Mouse (Mus musculus): ENCODE results near the gene Rbm6. TPM values are rescaled to one million over a fixed set of nuclear protein-coding genes. Genes with fewer than 3 reads are reported as not detected.

Gene Rbm6
- polyA plus RNA-seq, 1 experiment from 2014 or later = 140 TPM

DNA sequence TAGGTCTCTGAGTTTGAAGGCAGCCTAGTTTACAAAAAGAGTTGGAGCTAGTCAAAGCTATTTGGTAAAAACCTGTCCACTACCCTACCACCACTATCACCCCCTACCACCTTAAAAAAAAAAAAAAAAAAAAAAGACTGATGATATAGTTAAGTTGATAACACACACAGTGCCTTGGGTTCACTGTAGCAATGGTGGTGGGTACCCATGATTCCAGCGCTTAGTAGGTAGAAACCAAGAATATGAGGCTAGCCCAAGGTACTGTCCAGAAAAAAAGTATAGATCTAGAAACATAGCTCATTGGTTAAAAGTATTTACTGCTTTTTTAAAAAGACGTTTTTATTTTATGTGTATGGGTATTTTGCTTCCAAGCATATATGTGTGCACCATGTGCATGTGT, 30.3 kb downstream of the Rbm6 start:
- Histone ChIP-seq H3K27me3 (replicated peaks; ENCODE audit: control insufficient read depth, insufficient read depth, low read length) (no peaks in the 10 kb centered on the region), H3K4me3 (replicated peaks; ENCODE audit: low read length) (no peak overlapping the region), H3K36me3 (ENCODE audit: control insufficient read depth, insufficient read depth) (peaks cover 10% of the 10 kb centered on the region), H3K9ac (replicated peaks; ENCODE audit: low read depth, low read length) (no peak overlapping the region), H3K9me3 (ENCODE audit: control insufficient read depth, low read length) (no peaks in the 10 kb centered on the region), H3K4me2 (ENCODE audit: low read length) (no peak overlapping the region), H3K27ac (ENCODE audit: low read length) (no peak overlapping the region), H3K4me1 (replicated peaks; ENCODE audit: control insufficient read depth, insufficient read depth, low read length) (no peaks in the 10 kb centered on the region)
- no peak for ATAC-seq
- 94% methylated on average over 2 of the region's 2 CpGs for WGBS

GRCm38 (mm10) chr9:107838869-107839268, 34.2 kb downstream of the Rbm6 start:
- no peaks in the 10 kb centered on the region for H3K4me1 ChIP-seq (replicated peaks; ENCODE audit: control insufficient read depth, insufficient read depth, low read length)
- no peaks in the 10 kb centered on the region for H3K36me3 ChIP-seq (ENCODE audit: control insufficient read depth, insufficient read depth)
- no peak overlapping the region for H3K4me3 ChIP-seq (replicated peaks; ENCODE audit: low read length)
- no peaks in the 10 kb centered on the region for H3K27me3 ChIP-seq (replicated peaks; ENCODE audit: control insufficient read depth, insufficient read depth, low read length)
- WGBS = 91% methylated on average over 1 of the region's 1 CpGs
- H3K9me3 ChIP-seq (ENCODE audit: control insufficient read depth, low read length) = no peaks in the 10 kb centered on the region
- H3K9ac ChIP-seq (replicated peaks; ENCODE audit: low read depth, low read length) = no peak overlapping the region
- no peak overlapping the region for H3K27ac ChIP-seq (ENCODE audit: low read length)
- no peak for ATAC-seq
- no peak overlapping the region for H3K4me2 ChIP-seq (ENCODE audit: low read length)

GRCm38 (mm10) chr9:107833826-107834225, 39.2 kb downstream of the Rbm6 start:
- no peak for ATAC-seq
- Histone ChIP-seq H3K4me3 (replicated peaks; ENCODE audit: low read length) (no peak overlapping the region), H3K27me3 (replicated peaks; ENCODE audit: control insufficient read depth, insufficient read depth, low read length) (no peaks in the 10 kb centered on the region), H3K9ac (replicated peaks; ENCODE audit: low read depth, low read length) (no peak overlapping the region), H3K27ac (ENCODE audit: low read length) (no peak overlapping the region), H3K4me2 (ENCODE audit: low read length) (no peak overlapping the region), H3K9me3 (ENCODE audit: control insufficient read depth, low read length) (no peaks in the 10 kb centered on the region), H3K36me3 (ENCODE audit: control insufficient read depth, insufficient read depth) (peaks cover 5% of the 10 kb centered on the region), H3K4me1 (replicated peaks; ENCODE audit: control insufficient read depth, insufficient read depth, low read length) (no peaks in the 10 kb centered on the region)
- 85% methylated on average over 3 of the region's 3 CpGs for WGBS

DNA sequence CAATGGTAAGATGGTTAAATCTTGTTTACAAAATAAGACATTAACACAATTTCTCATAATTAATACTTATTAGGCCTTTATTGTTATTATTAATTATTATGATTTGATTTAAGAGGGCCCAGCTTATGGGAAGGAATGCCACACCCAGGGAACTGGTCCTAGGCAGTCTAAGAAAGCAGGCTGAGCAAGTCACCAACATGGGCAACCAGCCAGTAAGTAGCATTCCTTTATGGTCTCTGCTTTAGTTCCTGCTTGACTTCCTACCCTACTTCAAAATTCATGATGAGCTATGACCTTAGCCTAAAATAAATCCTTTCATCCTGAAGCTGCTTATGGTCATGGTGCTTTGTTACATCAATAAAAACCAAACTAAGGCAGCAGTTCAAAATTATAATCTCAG, 41.3 kb downstream of the Rbm6 start:
- no peaks in the 10 kb centered on the region for H3K27me3 ChIP-seq (replicated peaks; ENCODE audit: control insufficient read depth, insufficient read depth, low read length)
- peaks cover 5% of the 10 kb centered on the region for H3K36me3 ChIP-seq (ENCODE audit: control insufficient read depth, insufficient read depth)

DNA sequence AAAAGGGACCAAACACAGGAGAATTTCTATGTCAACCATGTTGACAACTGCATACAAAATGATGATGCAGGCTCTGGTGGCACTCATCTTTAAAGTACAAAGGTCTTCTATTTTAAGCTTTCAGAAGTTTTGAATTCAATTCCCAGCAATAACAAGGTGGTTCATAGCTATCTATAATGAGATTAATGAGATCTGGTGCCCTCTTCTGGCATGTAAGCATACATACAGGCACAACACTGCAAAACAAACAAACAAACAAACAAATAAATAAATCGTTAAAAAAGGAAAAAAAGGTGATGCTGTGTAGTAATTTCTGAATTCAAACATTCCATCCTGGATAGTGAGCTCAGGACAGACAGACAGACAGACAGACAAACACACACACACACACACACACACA, 60.9 kb downstream of the Rbm6 start:
- Histone ChIP-seq H3K4me2 (ENCODE audit: low read length) (no peak overlapping the region), H3K27me3 (replicated peaks; ENCODE audit: control insufficient read depth, insufficient read depth, low read length) (no peaks in the 10 kb centered on the region), H3K27ac (ENCODE audit: low read length) (no peak overlapping the region), H3K9me3 (ENCODE audit: control insufficient read depth, low read length) (no peaks in the 10 kb centered on the region), H3K36me3 (ENCODE audit: control insufficient read depth, insufficient read depth) (peaks cover 8% of the 10 kb centered on the region; the same call in 1 of the 2 replicates), H3K9ac (replicated peaks; ENCODE audit: low read depth, low read length) (no peak overlapping the region), H3K4me1 (replicated peaks; ENCODE audit: control insufficient read depth, insufficient read depth, low read length) (no peaks in the 10 kb centered on the region), H3K4me3 (replicated peaks; ENCODE audit: low read length) (no peak overlapping the region)
- ATAC-seq = no peak
- 92% methylated on average over 1 of the region's 1 CpGs for WGBS

More for the DNA sequence above, 41.3 kb downstream of the Rbm6 start:
- Histone ChIP-seq H3K4me1 (replicated peaks; ENCODE audit: control insufficient read depth, insufficient read depth, low read length) (no peaks in the 10 kb centered on the region), H3K9me3 (ENCODE audit: control insufficient read depth, low read length) (no peaks in the 10 kb centered on the region), H3K9ac (replicated peaks; ENCODE audit: low read depth, low read length) (no peak overlapping the region), H3K4me3 (replicated peaks; ENCODE audit: low read length) (no peak overlapping the region), H3K27ac (ENCODE audit: low read length) (no peak overlapping the region), H3K4me2 (ENCODE audit: low read length) (no peak overlapping the region)
- ATAC-seq = no peak

DNA sequence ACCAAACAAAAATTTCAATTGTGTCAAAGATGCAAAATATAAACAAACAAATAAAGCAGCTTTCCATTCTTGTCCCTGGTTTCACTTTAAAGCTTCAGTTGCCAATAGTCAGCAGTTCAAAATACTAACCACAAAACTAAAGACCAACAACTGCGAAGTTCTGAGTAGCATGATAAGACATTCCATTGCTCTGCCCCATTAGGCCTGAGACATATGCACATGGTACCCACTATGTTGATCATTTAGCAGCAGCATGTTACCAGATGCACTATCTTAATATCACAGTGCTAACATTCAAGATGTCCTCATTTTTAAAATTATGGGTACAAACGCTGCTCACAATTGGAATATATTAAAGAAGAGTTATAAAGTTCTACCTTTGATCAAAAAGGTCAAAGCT, 62.1 kb downstream of the Rbm6 start:
- Histone ChIP-seq H3K4me3 (replicated peaks; ENCODE audit: low read length) (no peak overlapping the region), H3K27me3 (replicated peaks; ENCODE audit: control insufficient read depth, insufficient read depth, low read length) (no peaks in the 10 kb centered on the region), H3K27ac (ENCODE audit: low read length) (no peak overlapping the region), H3K4me1 (replicated peaks; ENCODE audit: control insufficient read depth, insufficient read depth, low read length) (no peaks in the 10 kb centered on the region), H3K9ac (replicated peaks; ENCODE audit: low read depth, low read length) (no peak overlapping the region), H3K9me3 (ENCODE audit: control insufficient read depth, low read length) (no peaks in the 10 kb centered on the region), H3K4me2 (ENCODE audit: low read length) (no peak overlapping the region), H3K36me3 (ENCODE audit: control insufficient read depth, insufficient read depth) (peaks cover 5% of the 10 kb centered on the region; the same call in 1 of the 2 replicates)
- WGBS = 95% methylated on average over 2 of the region's 2 CpGs
- no peak for ATAC-seq

DNA sequence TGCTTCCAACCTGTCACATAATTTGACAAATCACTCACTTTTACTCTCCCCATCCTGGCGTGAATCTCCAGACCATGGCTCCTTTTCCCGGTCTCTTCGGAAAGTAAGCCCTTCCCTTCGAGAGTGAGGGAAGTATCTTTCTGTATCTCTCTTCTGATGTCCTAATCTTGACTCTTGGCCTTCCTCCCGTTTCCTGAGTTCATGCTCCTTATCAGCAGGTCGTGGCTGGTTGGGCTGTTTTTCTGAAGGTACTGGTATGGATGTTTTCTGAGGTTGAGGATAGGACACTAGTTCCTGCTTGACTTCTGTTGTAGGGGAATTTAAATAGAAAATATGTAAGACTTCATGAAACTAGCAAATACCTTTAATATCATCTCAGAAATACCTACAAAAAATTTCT, 81.3 kb downstream of the Rbm6 start:
- Histone ChIP-seq H3K27ac (ENCODE audit: low read length) (no peak overlapping the region), H3K36me3 (ENCODE audit: control insufficient read depth, insufficient read depth) (peaks cover 31% of the 10 kb centered on the region), H3K27me3 (replicated peaks; ENCODE audit: control insufficient read depth, insufficient read depth, low read length) (no peaks in the 10 kb centered on the region), H3K4me1 (replicated peaks; ENCODE audit: control insufficient read depth, insufficient read depth, low read length) (no peaks in the 10 kb centered on the region), H3K4me2 (ENCODE audit: low read length) (no peak overlapping the region), H3K9ac (replicated peaks; ENCODE audit: low read depth, low read length) (no peak overlapping the region), H3K9me3 (ENCODE audit: control insufficient read depth, low read length) (no peaks in the 10 kb centered on the region), H3K4me3 (replicated peaks; ENCODE audit: low read length) (no peak overlapping the region)
- 92% methylated on average over 6 of the region's 6 CpGs for WGBS
- no peak for ATAC-seq

DNA sequence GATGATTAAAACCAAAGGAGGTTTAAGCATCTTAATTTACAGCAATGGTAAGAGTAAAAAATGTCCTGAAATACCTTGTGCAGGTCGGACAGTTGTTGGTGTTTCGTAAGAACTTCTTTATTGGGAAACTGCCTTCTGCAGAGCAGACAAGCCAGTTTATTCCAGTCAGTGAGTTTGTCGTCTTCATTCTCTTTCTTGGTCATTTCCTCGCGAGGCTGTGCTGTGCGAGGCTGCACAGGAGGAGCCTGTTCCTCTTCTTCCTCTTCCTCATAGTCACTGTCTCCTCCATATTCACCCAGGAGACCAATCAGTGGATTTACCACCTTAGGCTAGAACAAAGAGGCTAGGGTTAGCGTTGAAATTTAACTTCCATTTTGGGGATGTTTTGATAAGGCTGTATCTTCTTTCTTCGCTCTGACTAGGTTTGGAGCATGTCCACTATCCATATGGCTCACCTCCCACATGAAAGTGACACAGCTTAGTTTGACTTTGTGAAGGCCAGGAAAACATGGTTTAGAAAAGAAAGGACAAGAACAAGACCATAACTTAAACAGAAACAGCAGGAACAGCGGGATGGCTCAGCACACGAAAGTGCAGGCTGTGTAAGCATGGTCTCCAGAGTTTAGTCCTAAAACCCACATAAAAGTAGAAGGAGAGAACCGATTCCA, 90.4 kb downstream of the Rbm6 start:
- Histone ChIP-seq H3K27me3 (replicated peaks; ENCODE audit: control insufficient read depth, insufficient read depth, low read length) (no peaks in the 10 kb centered on the region), H3K27ac (ENCODE audit: low read length) (no peak overlapping the region), H3K4me3 (replicated peaks; ENCODE audit: low read length) (no peak overlapping the region), H3K4me2 (ENCODE audit: low read length) (no peak overlapping the region), H3K4me1 (replicated peaks; ENCODE audit: control insufficient read depth, insufficient read depth, low read length) (no peaks in the 10 kb centered on the region), H3K9ac (replicated peaks; ENCODE audit: low read depth, low read length) (no peak overlapping the region), H3K36me3 (ENCODE audit: control insufficient read depth, insufficient read depth) (peaks cover 51% of the 10 kb centered on the region), H3K9me3 (ENCODE audit: control insufficient read depth, low read length) (no peaks in the 10 kb centered on the region)
- no peak for ATAC-seq
- 96% methylated on average over 11 of the region's 11 CpGs for WGBS

- no peak for ATAC-seq
- Histone ChIP-seq H3K4me1 (replicated peaks; ENCODE audit: control insufficient read depth, insufficient read depth, low read length) (no peaks in the 10 kb centered on the region), H3K27me3 (replicated peaks; ENCODE audit: control insufficient read depth, insufficient read depth, low read length) (no peaks in the 10 kb centered on the region), H3K36me3 (ENCODE audit: control insufficient read depth, insufficient read depth) (peaks cover 38% of the 10 kb centered on the region), H3K9ac (replicated peaks; ENCODE audit: low read depth, low read length) (no peak overlapping the region), H3K27ac (ENCODE audit: low read length) (no peak overlapping the region), H3K9me3 (ENCODE audit: control insufficient read depth, low read length) (no peaks in the 10 kb centered on the region), H3K4me2 (ENCODE audit: low read length) (no peak overlapping the region), H3K4me3 (replicated peaks; ENCODE audit: low read length) (no peak overlapping the region)
Observed at GRCm38 (mm10) chr9:107776809-107777208, 96.2 kb downstream of the Rbm6 start.

DNA sequence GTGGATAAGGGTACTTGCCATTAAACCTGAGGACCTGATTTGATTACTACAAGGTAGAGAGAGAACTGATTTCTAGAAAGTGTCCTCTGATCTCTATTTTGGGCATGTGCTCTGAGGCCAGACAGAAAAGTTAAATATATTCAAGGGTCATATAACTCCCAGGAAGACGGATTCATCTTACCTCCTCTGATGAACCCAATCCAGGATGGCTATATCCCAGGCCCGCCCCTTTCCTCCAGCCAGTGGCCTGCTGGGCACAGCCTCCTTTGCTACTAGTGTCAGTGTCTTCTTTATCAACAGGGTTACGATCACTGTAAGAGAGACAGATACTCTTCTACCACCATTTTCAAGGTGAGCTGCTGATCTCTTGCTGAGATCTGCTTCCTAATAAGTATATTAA, 98.6 kb downstream of the Rbm6 start:
- peaks cover 32% of the 10 kb centered on the region for H3K36me3 ChIP-seq (ENCODE audit: control insufficient read depth, insufficient read depth)
- no peaks in the 10 kb centered on the region for H3K27me3 ChIP-seq (replicated peaks; ENCODE audit: control insufficient read depth, insufficient read depth, low read length)
- peaks cover 7% of the 10 kb centered on the region for H3K4me1 ChIP-seq (replicated peaks; ENCODE audit: control insufficient read depth, insufficient read depth, low read length)
- no peak overlapping the region for H3K4me3 ChIP-seq (replicated peaks; ENCODE audit: low read length)
- H3K4me2 ChIP-seq (ENCODE audit: low read length) = no peak overlapping the region
- H3K9me3 ChIP-seq (ENCODE audit: control insufficient read depth, low read length) = no peaks in the 10 kb centered on the region
- 95% methylated on average over 3 of the region's 3 CpGs for WGBS
- H3K27ac ChIP-seq (ENCODE audit: low read length) = no peak overlapping the region
- no peak for ATAC-seq
- no peak overlapping the region for H3K9ac ChIP-seq (replicated peaks; ENCODE audit: low read depth, low read length)
